Mouse (Mus musculus): ENCODE data around the gene Dnah8. TPM values are rescaled to one million over a fixed set of nuclear protein-coding genes. Genes with fewer than 3 reads are reported as not detected.

Dnah8 gene
- total RNA-seq, 2 experiments from 2014 or later = 6.1 to 23.9 TPM

DNA sequence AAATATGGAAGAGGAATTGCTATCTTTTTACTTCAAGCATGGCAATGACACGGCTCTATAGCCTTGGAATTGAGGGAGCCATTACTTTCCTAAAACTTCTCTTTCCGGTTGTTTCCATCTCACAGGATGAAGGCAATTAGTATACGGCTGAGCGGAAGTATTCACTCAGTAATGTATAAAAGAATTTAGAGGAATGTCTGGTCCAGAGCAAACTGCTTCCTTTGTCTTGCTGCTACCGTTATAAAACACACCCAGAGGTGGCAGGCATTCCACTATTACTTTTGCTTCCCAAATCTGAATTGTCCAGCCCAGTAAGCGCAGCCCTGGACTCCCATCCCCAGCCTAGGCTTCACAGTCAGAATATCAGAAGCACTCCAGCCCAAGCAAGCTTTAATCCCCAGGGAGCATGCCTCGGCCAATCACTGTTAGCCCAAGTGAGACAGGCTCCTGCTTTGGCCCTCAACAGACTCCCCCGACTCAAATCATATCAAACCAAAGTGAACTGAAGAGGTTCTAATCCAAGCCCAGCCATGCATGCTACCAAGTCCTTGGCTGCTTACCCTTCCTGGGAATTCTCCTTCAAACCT lies 16.2 kb upstream of the Dnah8 start:
- no peak for ATAC-seq (replicated peaks; ENCODE audit: low FRiP score, poor library complexity, severe bottlenecking)

DNA sequence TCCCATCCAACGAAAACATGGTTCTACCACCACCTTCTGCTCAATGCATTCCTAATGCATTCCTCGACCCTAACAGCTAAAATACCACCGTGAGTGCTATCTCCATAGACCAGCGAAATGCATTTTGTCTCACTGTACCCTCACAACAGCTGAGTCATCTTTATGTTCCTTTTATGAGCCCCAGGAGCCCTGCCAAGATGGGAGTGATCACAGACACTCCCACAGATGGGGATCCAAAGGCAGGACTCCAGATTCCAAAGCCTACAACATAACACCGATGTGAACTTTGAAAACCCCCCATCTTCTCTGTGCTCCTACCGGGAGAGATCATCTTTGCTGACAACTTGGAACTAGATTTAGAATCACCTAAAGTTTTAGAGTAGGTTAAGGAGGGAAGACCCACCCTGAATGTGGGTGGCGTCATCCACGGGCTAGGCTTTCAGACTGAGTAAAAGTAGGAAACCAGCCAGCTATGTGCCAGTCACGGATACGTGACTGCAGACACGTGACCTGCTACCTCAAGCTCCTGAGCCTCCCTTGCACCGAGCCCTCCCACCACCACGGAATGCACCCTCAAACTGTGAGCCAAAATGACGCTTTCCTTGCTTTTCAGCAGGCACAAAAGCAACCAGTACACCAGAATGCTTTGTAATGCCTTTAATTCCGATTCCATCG lies 14.7 kb upstream of the Dnah8 start:
- peak; percentile 70 for ATAC-seq (replicated peaks; ENCODE audit: low FRiP score, poor library complexity, severe bottlenecking)

DNA sequence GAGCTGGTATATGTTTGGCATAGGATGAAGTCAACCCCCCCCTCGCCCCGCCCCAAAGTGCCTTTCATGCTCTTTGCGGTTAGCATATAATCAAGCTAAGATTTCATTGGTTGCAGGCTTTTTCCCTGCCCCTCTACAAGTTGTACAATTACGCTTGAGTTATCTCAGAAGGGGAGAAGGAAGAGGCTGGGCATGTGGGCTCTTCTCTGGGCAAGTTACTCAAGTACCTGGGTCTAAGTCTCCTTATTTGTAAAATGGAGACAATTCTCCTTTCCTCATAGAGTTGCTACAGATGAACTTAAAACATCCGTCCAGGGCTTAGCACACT lies 14.2 kb upstream of the Dnah8 start:
- no peak for ATAC-seq (replicated peaks; ENCODE audit: low FRiP score, poor library complexity, severe bottlenecking)

DNA sequence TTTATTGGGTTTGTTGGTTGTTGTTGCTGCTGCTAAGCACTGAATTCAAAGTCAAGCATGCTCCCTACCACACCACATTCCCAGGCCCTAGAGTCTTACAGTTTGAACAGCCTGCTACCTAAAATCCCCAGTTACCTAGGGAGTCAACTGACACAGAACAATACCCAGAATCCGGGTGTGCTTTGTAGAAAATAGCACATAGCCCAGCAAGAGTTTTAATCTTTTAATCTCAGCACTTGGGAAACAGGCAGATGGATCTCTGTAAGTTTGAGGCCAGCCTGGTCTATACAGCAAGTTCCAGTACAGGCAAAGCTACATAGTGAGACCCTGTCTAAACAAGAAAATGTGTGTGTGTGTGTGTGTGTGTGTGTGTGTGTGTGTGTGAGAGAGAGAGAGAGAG lies 13.4 kb upstream of the Dnah8 start:
- ATAC-seq (replicated peaks; ENCODE audit: low FRiP score, poor library complexity, severe bottlenecking) = no peak

DNA sequence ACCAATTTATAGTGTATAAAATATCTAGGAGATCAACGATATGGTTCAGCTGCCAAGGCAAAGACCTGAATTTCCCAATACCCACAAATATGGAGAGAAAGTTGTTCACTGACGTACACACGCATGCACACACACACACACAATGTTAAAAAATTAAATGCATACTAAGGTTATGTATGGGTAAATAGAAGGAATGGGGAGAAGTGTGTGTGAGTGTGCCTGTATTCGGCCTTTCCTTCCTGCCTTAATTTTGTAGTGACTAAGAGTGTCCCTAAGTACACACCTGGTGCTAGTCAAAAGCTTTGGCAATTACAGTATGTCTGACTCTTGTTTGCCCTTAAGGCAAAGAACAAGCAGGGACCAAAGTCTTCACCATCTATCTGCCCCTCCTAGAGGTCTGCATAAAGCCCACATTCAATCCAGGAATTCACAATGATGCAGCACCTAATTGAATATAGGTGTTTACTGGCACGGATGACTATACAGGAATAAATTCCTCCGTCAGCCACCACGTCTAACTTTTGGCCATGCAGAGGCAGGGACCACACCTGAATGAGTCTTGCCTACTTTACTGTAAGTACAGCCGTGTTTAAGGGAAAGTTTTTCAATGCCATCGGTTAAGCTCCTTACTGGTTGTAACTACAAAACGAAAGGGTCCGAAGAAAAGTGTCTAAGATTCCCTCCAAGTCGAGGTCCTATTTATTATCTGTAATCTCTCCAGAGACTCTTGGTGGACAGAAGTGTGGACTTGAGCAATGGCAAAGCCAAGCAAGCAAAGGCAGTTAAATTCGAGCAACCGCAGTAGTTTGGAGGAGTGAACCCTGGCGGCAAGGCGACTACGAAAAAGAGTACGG lies 12.7 kb upstream of the Dnah8 start:
- ATAC-seq (replicated peaks; ENCODE audit: low FRiP score, poor library complexity, severe bottlenecking) = no peak

DNA sequence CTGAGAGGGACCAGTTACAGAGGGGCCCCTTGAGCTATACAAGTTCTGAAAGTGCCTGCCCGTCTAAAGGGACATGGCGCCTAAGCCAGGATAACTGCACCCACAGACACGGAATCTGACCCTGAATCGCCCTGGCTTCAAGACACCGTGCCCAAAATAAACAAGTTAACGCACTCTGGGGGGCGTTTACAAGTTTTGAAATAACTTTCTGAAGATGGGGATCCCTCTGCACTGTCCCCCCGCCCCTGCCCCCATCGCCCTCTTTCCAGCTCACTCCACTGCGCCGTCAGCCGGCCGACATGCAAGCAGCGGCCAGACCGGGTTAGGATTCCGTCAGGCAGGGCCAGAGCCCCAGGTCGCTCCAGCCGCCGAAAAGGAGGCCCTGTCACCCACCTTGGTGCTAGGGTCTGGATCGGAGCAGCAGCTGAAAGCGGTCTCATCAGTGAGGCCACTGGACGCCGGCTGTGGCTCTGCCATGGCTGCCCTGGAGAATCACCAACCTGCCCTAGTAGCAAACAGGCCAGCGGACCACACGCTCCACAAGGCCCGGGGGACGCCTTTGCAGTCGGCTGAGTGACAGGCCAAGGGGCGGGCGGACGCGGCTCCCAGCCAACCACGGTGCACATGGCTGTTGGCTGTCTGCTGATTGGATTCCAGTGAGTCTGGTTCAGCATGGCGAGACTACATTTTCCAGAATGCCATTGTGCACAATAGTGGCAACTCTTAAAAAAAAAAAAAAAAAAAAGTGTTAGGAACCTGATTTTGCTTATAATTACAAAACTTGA lies 11.9 kb upstream of the Dnah8 start:
- ATAC-seq (replicated peaks; ENCODE audit: low FRiP score, poor library complexity, severe bottlenecking) = peak; percentile 86

DNA sequence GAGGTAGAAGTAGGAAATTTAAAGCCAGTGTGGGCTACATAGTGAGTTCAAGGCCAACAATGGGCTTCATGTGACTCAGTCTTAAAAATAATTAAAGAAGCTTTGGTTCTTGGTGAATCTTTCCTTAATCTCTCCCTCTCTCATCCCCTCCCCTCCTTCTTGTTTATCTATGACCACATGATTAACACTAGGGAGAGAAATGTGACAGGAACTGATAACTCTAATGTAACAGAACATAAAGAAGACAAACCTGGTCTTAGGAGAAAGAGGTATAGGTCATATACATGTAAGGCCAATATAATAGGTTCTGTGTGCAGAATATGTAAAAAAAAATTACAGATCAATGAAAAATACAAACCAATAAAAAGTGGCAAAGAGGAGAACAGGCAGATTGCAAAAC lies 10.8 kb upstream of the Dnah8 start:
- peak; percentile 28; the same call in 1 of the 2 replicates for ATAC-seq (replicated peaks; ENCODE audit: low FRiP score, poor library complexity, severe bottlenecking)

DNA sequence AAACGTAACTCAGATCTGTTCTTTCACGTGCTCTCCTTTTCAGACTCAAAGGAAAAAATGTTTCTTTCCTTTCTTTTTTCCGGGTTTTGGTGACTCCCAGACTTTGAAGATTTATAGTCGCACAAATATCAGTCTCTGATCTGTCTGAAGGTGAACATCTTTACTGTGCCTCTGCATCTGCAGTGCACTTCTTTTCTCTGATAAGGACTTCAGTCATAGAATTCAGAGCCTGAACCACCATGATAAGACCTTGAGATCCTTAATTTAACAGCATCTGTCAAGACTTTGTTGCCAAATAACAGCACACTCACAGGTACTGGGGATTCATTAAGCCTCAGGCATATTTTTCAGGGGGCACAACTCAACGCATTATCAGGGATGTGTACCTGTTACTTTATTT lies 8.0 kb upstream of the Dnah8 start:
- peak; percentile 44 for ATAC-seq (replicated peaks; ENCODE audit: low FRiP score, poor library complexity, severe bottlenecking)

DNA sequence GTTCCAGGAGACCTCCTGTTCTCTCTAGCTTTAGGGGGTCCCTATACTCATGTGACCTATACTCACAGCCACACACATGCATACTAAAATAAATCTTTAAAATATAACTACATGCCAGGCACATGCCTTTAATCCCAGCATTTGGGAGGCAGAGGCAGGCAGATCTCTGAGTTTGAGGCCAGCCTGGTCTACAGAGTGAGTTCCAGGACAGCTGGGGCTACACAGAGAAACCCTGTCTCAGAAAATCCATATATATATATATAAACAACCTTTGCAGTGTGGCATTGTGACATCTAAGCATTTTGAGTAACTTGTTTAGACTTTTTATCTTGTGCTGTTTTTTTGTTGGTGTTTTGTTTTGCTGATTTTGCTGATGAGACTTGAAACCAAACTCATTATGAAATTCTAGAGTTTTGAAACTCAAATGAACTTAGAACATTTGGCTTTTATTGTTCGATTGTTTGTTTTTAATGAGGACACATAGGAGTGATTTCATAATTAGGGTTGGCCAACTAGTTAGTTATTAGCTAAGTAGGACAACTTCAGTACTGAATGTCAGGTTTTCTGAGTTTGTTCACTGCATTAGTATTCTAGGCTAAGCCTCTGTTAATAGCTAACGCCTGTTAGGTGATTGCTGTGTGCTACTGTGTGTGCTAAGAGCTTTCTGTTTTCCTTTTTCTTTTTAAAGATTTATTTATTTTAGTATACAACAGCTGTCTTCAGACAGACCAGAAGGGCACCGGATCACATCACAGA lies 5.8 kb upstream of the Dnah8 start:
- ATAC-seq (replicated peaks; ENCODE audit: low FRiP score, poor library complexity, severe bottlenecking) = no peak

DNA sequence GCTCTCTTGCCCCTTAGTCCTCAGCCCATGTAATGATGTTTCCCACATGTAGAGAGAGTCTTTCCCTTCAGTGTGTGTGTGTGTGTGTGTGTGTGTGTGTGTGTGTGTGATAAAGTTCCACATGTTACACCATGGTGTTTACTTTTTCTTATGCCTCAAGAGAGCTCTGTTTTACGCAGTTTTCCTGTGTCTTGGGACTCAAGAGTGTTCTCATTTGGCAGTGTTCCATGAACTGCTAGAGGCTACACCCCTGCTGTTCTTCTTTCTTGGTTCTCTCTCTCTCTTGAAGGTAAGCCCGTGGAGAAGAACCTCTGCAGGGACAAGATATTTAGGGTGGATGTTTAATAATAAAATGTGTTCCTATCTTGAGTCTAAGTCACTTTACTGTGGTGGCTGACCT lies 5.0 kb upstream of the Dnah8 start:
- ATAC-seq (replicated peaks; ENCODE audit: low FRiP score, poor library complexity, severe bottlenecking) = no peak

DNA sequence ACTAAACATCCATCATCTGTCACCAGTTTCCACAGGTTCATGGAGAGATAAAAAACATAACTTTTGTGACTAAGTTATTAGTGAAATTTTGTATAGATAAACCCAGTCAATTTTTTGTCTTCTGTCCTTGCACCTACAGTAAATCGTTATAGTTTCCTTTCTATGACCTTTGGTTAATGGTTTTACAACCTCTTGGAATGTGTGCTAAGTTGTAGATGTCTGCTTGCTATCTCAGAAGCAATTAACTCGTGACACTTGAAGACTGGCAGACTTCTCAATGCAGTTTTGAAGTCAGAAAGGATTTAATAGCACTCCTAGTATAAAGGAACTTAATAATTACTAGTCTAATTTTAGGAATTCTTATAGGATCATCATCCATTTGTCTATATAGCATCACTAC lies 3.6 kb upstream of the Dnah8 start:
- no peak for ATAC-seq (replicated peaks; ENCODE audit: low FRiP score, poor library complexity, severe bottlenecking)

DNA sequence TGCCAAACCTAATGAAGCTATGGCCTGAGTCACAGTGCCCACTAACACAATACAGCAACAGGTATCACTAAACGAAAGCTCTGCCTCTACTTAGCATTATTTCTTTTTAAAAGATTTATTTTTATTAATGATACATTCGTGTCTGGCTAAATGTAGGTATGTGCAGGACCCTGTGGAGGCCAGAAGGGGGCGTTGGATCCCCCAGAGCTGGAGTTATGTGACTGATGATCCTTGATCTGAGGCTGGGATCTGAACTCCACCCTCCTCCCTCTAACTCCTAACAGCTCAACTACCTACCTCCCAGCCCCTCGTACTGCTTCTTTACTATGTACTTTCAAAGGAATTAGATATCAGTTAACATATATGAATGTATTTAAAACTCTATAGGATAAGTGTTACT lies 2.7 kb upstream of the Dnah8 start:
- no peak for ATAC-seq (replicated peaks; ENCODE audit: low FRiP score, poor library complexity, severe bottlenecking)

DNA sequence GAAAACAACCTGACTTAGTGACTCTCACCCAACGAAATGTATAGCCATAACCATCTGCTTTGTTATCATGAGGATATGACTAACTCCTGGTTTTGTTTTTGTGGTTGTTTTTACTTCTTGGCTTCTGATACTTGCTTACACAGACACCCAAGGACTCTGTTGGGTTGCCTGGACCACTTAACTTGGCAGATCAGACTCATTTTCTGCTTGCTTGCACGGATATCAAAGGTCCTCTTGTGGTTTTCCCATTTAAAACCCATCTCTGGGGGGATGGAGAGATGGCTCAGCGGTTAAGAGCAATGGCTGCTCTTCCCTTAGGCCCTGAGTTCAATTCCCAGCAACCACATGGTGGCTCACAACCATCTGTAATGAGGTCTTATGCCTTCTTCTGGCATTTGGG lies 954 bp upstream of the Dnah8 start:
- no peak for ATAC-seq (replicated peaks; ENCODE audit: low FRiP score, poor library complexity, severe bottlenecking)

DNA sequence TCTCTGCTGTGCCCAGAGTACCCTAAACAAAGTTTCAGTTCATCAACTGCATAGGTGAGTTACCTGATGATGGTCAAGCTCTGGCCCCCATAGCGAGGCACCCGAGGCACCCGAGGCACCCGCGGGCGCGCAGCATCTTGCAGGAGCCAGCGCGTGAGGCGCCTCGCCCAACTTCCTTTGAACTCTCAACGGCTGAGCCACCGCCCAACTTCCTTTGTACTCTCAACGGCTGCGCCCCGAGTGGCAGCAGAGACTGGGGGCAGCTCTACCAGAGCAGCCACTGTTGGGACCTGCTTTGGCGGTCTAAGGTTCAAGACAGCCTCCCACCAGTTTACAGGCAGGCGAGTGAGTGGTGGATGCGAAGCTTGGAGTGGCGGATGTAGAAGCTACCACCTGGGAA lies 2.6 kb downstream of the Dnah8 start, which contains the start of gene Glo1:
Glo1 (minus strand) TSS at position 153 of the 400 bp plus-strand sequence.
- peak; percentile 78 for ATAC-seq (replicated peaks; ENCODE audit: low FRiP score, poor library complexity, severe bottlenecking)

DNA sequence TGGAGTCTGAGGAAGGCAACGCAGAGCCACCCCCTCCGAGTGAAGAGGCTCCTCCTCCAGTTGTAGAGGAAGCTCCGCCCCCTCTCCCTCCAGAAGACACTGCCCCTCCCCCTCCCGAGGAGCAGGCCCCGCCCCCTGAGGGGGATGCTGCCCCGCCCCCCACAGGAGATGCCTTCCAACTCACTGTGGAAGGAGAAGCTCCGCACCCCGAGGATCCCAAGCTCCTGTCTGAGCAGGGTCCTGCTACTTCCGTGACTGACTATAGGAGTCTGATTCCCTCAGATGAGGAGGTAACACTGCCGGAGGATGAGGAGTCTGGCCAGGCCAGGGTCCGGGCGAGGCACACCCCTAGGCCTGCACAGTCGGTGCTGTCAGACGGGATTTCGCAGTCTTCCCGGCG lies 11.2 kb downstream of the Dnah8 start:
- no peak for ATAC-seq (replicated peaks; ENCODE audit: low FRiP score, poor library complexity, severe bottlenecking)

DNA sequence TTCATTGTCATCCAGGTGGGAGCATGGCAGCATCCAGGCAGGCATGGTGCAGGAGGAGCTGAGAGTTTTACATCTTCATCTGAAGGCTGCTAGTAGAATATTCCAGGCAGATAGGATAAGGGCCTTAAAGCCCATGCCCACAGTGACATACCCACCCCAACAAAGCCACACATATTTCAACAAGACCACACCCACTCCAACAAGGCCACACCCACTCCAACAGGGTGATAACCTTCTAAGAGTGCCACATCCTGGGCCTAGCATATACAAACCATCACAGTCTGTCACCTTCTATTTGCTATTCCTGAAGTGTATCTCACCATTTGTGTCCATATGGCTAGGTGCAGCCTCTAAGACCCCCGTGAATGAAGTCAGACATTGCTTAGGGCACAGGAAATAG lies 13.6 kb downstream of the Dnah8 start:
- no peak for ATAC-seq (replicated peaks; ENCODE audit: low FRiP score, poor library complexity, severe bottlenecking)

DNA sequence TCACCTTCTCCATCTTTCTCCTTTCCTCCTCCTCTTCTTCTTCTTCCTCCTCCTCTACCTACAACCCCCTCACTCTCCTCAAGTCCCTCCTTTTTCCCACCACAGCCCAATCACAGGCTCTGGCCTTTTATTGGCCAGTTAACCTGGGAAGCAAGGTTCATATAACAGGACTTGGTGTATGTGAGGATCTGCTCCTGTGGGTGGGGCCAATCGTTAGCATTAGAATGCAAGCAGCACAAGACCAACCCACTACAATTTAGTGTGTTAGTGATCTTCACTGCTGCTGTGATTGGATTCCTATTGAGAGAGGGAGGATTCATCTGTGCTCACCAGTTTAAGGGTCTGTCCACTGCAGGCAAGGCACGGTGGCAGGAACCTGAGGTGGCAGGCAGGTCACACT lies 14.8 kb downstream of the Dnah8 start:
- no peak for ATAC-seq (replicated peaks; ENCODE audit: low FRiP score, poor library complexity, severe bottlenecking)

DNA sequence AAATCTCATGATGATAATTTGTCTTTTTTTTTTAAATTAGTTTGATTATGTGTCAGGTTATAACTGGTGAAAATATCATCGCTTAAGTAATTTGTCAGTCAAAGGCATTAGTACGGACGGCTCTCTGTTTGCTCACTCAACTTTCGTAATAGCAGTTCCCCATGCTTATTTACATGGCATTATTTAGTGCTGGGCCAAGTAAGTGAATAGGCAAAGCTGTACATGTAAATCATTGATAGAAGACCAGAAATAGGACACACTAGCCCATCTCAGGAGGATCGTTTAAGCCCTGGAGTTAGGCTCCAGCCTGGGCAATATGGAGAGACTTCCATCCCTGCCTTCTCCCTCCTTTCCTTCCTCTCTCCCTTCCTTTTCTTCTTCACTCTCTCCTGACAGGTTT lies 16.7 kb downstream of the Dnah8 start:
- ATAC-seq (replicated peaks; ENCODE audit: low FRiP score, poor library complexity, severe bottlenecking) = no peak

DNA sequence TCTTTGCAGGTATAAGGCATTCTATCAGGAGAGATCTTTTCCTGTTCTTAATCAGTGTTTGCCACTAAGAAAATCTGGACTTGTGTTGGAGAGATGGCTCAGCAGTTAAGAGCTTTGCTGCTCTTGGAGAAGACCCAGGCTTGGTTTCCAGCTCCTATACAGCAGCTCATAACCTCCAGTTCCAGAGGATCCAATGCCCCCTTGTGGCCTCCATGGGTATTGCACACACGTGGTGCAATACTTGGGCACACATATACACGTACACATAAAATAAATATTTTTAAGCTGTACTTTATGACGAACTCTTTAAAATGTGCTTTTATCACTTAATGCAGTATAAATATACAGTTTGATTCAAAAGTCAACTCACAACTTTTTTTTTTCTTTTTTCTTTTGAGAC lies 24.6 kb downstream of the Dnah8 start:
- ATAC-seq (replicated peaks; ENCODE audit: low FRiP score, poor library complexity, severe bottlenecking) = no peak

DNA sequence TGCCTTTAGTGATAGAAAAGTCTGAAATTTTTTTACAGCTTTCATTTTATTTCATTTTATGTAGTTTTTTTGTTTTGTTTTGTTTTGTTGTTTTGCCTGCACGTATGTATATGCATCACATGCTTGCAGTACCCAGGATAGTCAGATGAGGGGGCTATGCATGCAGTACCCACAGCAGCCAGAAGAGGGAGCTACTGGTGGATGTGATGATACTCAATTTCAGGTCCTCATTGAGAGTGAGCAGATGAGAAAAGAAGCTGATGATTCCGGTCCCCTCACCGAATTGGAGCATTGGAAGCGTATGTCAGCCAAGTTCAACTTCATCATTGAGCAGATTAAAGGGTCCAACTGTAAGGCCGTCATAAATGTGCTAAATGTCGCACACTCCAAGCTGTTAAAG lies 28.9 kb downstream of the Dnah8 start:
- no peak for ATAC-seq (replicated peaks; ENCODE audit: low FRiP score, poor library complexity, severe bottlenecking)
